8 mouse cellular contexts compared by ENCODE assay signal in the genomic region with DNA sequence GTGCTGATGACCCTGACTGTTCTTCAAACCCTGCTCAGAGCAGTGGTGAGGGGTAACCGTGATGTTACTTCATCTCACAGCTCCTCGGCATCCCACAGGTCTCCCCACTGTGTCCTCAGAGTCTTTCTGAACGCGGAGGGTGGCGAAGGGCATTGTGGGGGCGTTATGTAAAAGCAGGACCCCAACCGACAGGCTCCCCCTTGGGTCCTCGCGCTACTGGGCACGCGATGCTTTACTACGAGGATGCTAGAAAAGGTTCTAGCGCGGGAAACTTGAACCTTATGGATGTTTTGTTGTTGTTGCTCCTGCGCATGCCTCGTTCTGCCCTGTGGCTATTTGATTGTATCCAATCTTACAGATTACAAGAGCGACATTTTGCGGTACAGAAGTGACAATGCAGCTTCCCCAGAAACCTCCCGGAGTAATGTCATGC. TPM values are rescaled to one million over a fixed set of nuclear protein-coding genes. Genes with fewer than 3 reads are reported as not detected.
DNase-seq lines count a peak whose midpoint lies in the region; ATAC-seq and TF ChIP-seq lines count a peak whose summit lies in the region.

A gene (minus strand): TSS at position 183 of the 433 bp plus-strand sequence.

- H3K4me2 ChIP-seq in forebrain, embryonic 14.5 days (ENCODE audit: low read length) = peak within 1 kb of the TSS; percentile 97
- H3K4me2 ChIP-seq in heart, postnatal 0 days (ENCODE audit: low read depth, low read length) = peak within 1 kb of the TSS; percentile 97
- peak within 1 kb of the TSS; percentile 89 for H3K4me2 ChIP-seq in liver, embryonic 12.5 days

- H3K27me3 ChIP-seq in MEL (ENCODE audit: control insufficient read depth in 1 of 2, insufficient read depth in 2 of 2, low read length in 2 of 2) = no peaks in the 10 kb centered on the region
- H3K27me3 ChIP-seq in forebrain, embryonic 14.5 days (replicated peaks; ENCODE audit: control insufficient read depth, insufficient read depth, low read length) = no peaks in the 10 kb centered on the region
- no peaks in the 10 kb centered on the region for H3K27me3 ChIP-seq in heart, postnatal 0 days (ENCODE audit: control insufficient read depth, insufficient read depth, low read length)
- no peaks in the 10 kb centered on the region for H3K27me3 ChIP-seq in liver, embryonic 12.5 days (replicated peaks)

- WGBS in forebrain, embryonic 14.5 days = under 1% methylated on average over 19 of the region's 19 CpGs
- WGBS in heart, postnatal 0 days = under 1% methylated on average over 19 of the region's 19 CpGs
- under 1% methylated on average over 19 of the region's 19 CpGs for WGBS in liver, embryonic 12.5 days (ENCODE audit: insufficient replicate concordance)

- H3K36me3 ChIP-seq in MEL (ENCODE audit: control insufficient read depth in 1 of 2, insufficient read depth in 2 of 2, low read length in 2 of 2) = peaks cover 3 to 20% of the 10 kb centered on the region in 2 experiments; a peak in 2 of 4 replicates
- H3K36me3 ChIP-seq in forebrain, embryonic 14.5 days (ENCODE audit: control insufficient read depth, insufficient read depth, low read length) = peaks cover 44% of the 10 kb centered on the region
- H3K36me3 ChIP-seq in heart, postnatal 0 days (replicated peaks; ENCODE audit: control insufficient read depth, insufficient read depth, low read length) = peaks cover 31% of the 10 kb centered on the region
- H3K36me3 ChIP-seq in liver, embryonic 12.5 days = peaks cover 53% of the 10 kb centered on the region

- TF ChIP-seq CTCF in MEL (IDR thresholded peaks at IDR 0.05 in 2 of 3, conservative IDR thresholded peaks at IDR 0.05 in 1 of 3; ENCODE audit: control insufficient read depth in 1 of 3, insufficient read depth in 1 of 3, low read depth in 2 of 3, low read length in 3 of 3, poor library complexity in 1 of 3, severe bottlenecking in 1 of 3) = peak in 2 of 3 experiments; percentile 8 to 64; a peak in 2 of 6 replicates
- no peak; the same call in 1 of the 2 replicates for TF ChIP-seq CTCF in heart, postnatal 0 days (IDR thresholded peaks at IDR 0.05; ENCODE audit: low read depth)

- DNase-seq in MEL (ENCODE audit: low read depth, low spot score) = peak; percentile 82
- DNase-seq in c-Kit-positive CD71-positive TER-119-negative erythroid progenitor cells, embryonic 14.5 days (ENCODE audit: low read depth) = peak; percentile 70
- peak; percentile 91 for DNase-seq in forebrain, embryonic 14.5 days (ENCODE audit: low spot score)
- DNase-seq in heart, postnatal 0 days (ENCODE audit: low spot score) = peak; percentile 58
- DNase-seq in kidney, postnatal 25 days = peak; percentile 57 to 60
- DNase-seq in naive thymus-derived CD4-positive, alpha-beta T cell, adult 2 months (ENCODE audit: low read depth) = peak; percentile 71
- peak; percentile 39 to 43 for DNase-seq in thymus, postnatal 10 days (ENCODE audit: low spot score in 2 of 2)

- peaks cover 6% of the 10 kb centered on the region in 2 experiments for H3K4me1 ChIP-seq in MEL (ENCODE audit: control insufficient read depth in 1 of 2, insufficient read depth in 2 of 2, low read length in 2 of 2)
- H3K4me1 ChIP-seq in forebrain, embryonic 14.5 days (ENCODE audit: control insufficient read depth, insufficient read depth, low read length) = peaks cover 13% of the 10 kb centered on the region
- peaks cover 12% of the 10 kb centered on the region; the same call in 1 of the 2 replicates for H3K4me1 ChIP-seq in heart, postnatal 0 days (ENCODE audit: control insufficient read depth, insufficient read depth)
- peaks cover 47% of the 10 kb centered on the region for H3K4me1 ChIP-seq in liver, embryonic 12.5 days

- no peak; a peak in 1 of 4 replicates for TF ChIP-seq POLR2A in MEL (IDR thresholded peaks at IDR 0.05; ENCODE audit: control insufficient read depth in 1 of 2, insufficient read depth in 1 of 2, low read depth in 1 of 2, low read length in 2 of 2, poor library complexity in 1 of 2)

- TF ChIP-seq RAD21 in MEL (IDR thresholded peaks at IDR 0.05; ENCODE audit: low read depth, low read length) = peak; percentile 69

- H3K9ac ChIP-seq in MEL (ENCODE audit: control insufficient read depth, low read depth, low read length, poor library complexity, severe bottlenecking) = peak within 1 kb of the TSS; percentile 95
- peak within 1 kb of the TSS; percentile 93 for H3K9ac ChIP-seq in forebrain, embryonic 14.5 days (ENCODE audit: low read length)
- H3K9ac ChIP-seq in heart, postnatal 0 days (replicated peaks; ENCODE audit: low read depth, low read length) = peak within 1 kb of the TSS; percentile 88
- H3K9ac ChIP-seq in liver, embryonic 12.5 days = peak within 1 kb of the TSS; percentile 92

- no peaks in the 10 kb centered on the region for H3K9me3 ChIP-seq in MEL (replicated peaks; ENCODE audit: insufficient read depth, low read length)
- H3K9me3 ChIP-seq in forebrain, embryonic 14.5 days (replicated peaks; ENCODE audit: control insufficient read depth, low read length) = no peaks in the 10 kb centered on the region
- H3K9me3 ChIP-seq in heart, postnatal 0 days (replicated peaks; ENCODE audit: control insufficient read depth, low read length) = no peaks in the 10 kb centered on the region
- no peaks in the 10 kb centered on the region for H3K9me3 ChIP-seq in liver, embryonic 12.5 days (replicated peaks)

- H3K79me2 ChIP-seq in MEL (ENCODE audit: control insufficient read depth, insufficient read depth, low read length, poor library complexity) = peaks cover 37% of the 10 kb centered on the region

- TF ChIP-seq EP300 in MEL (IDR thresholded peaks at IDR 0.05; ENCODE audit: low read depth in 1 of 2, low read length in 2 of 2) = 0 out of 4 replicates have a peak, but pooled peaks of 1 of the 2 experiments have one; percentile 20
- TF ChIP-seq EP300 in heart, postnatal 0 days (IDR thresholded peaks at IDR 0.05; ENCODE audit: low read depth) = no peak

- ATAC-seq in forebrain, embryonic 14.5 days = no peak; the same call in none of the 2 replicates
- ATAC-seq in heart, postnatal 0 days (ENCODE audit: insufficient read depth, low read depth) = 0 out of 2 replicates have a peak, but pooled peaks have one; percentile 1
- ATAC-seq in liver, embryonic 12.5 days = no peak

- H3K4me3 ChIP-seq in MEL (ENCODE audit: control insufficient read depth in 1 of 2, insufficient read depth in 1 of 2, low read depth in 2 of 2, low read length in 2 of 2) = peak within 1 kb of the TSS; percentile 76 to 93
- H3K4me3 ChIP-seq in forebrain, embryonic 14.5 days (ENCODE audit: low read depth, low read length) = peak within 1 kb of the TSS; percentile 89
- H3K4me3 ChIP-seq in heart, postnatal 0 days (ENCODE audit: low read depth, low read length) = peak within 1 kb of the TSS; percentile 73
- peak within 1 kb of the TSS; percentile 82 for H3K4me3 ChIP-seq in liver, embryonic 12.5 days

- peak within 1 kb of the TSS; percentile 79 for H3K27ac ChIP-seq in MEL (ENCODE audit: control insufficient read depth, low read depth, low read length)
- peak within 1 kb of the TSS; percentile 90 for H3K27ac ChIP-seq in forebrain, embryonic 14.5 days (ENCODE audit: low read depth, low read length)
- peak within 1 kb of the TSS; percentile 94 for H3K27ac ChIP-seq in heart, postnatal 0 days (ENCODE audit: low read depth)
- H3K27ac ChIP-seq in liver, embryonic 12.5 days = peak within 1 kb of the TSS; percentile 96

TF ChIP-seq in MEL, 35 proteins besides CTCF, POLR2A, EP300 and RAD21:
- no peak for TF ChIP-seq MYC (IDR thresholded peaks at IDR 0.05; ENCODE audit: low read depth, low read length)
- TF ChIP-seq MXI1 (IDR thresholded peaks at IDR 0.05; ENCODE audit: low read depth, low read length) = peak; percentile 17; the same call in 1 of the 2 replicates
- no peak for TF ChIP-seq JUND (IDR thresholded peaks at IDR 0.05; ENCODE audit: low read depth, low read length)
- peak; percentile 47 for TF ChIP-seq ZC3H11A (IDR thresholded peaks at IDR 0.05; ENCODE audit: low read depth, low read length)
- no peak for TF ChIP-seq ZKSCAN1 (IDR thresholded peaks at IDR 0.05; ENCODE audit: low read depth, low read length)
- TF ChIP-seq HCFC1 (IDR thresholded peaks at IDR 0.05; ENCODE audit: low read depth, low read length) = no peak
- TF ChIP-seq RCOR1 (IDR thresholded peaks at IDR 0.05; ENCODE audit: low read depth, low read length) = 0 out of 2 replicates have a peak, but pooled peaks have one; percentile 31
- TF ChIP-seq GATA1 (IDR thresholded peaks at IDR 0.05; ENCODE audit: low read depth, low read length) = peak; percentile 38; the same call in 1 of the 2 replicates
- TF ChIP-seq SIN3A (IDR thresholded peaks at IDR 0.05; ENCODE audit: low read length) = peak; percentile 68
- 0 out of 2 replicates have a peak, but pooled peaks have one; percentile 20 for TF ChIP-seq ETS1 (IDR thresholded peaks at IDR 0.05; ENCODE audit: low read depth, low read length)
- peak; percentile 89 for TF ChIP-seq E2F4 (IDR thresholded peaks at IDR 0.05; ENCODE audit: borderline replicate concordance, low read depth, low read length)
- TF ChIP-seq CHD1 (IDR thresholded peaks at IDR 0.05; ENCODE audit: low read depth, low read length) = no peak
- peak; percentile 36; the same call in 1 of the 2 replicates for TF ChIP-seq MAX (IDR thresholded peaks at IDR 0.05; ENCODE audit: low read length)
- no peak for TF ChIP-seq ELF1 (IDR thresholded peaks at IDR 0.05; ENCODE audit: low read depth, low read length)
- TF ChIP-seq TBP (IDR thresholded peaks at IDR 0.05; ENCODE audit: low read depth, low read length) = peak; percentile 13; the same call in 1 of the 2 replicates
- TF ChIP-seq NRF1 (IDR thresholded peaks at IDR 0.05; ENCODE audit: insufficient read depth, low read depth, low read length, poor library complexity, severe bottlenecking) = peak; percentile 80
- TF ChIP-seq CHD2 (IDR thresholded peaks at IDR 0.05; ENCODE audit: low read length) = no peak
- peak; percentile 57 for TF ChIP-seq SMC3 (IDR thresholded peaks at IDR 0.05; ENCODE audit: low read depth, low read length)

RNA-seq across cellular contexts. Expression of the gene that starts here (rescaled TPM):
- 193 and 222 TPM in 2 replicates for total RNA-seq in MEL (2012; rRNA removed)
- polyA plus RNA-seq in MEL (2012; ENCODE audit: insufficient read depth in 1 of 2, insufficient read length in 2 of 2, low read depth in 1 of 2, low replicate concordance in 2 of 2, missing spikeins in 1 of 2) = 100 to 1,000 TPM in 1 of 2 experiments, not detected in 1; 607 TPM
- 313 and 353 TPM in 2 replicates for polyA plus RNA-seq in forebrain, embryonic 14.5 days (2014; fragmentation: Nextera tagmentation; extraction: Ambion mirVana)
- total RNA-seq in heart, postnatal 0 days (2014; rRNA removed; ENCODE audit: low replicate concordance) = 239 and 244 TPM in 2 replicates
- polyA plus RNA-seq in heart, postnatal 0 days (2015; fragmentation: Nextera tagmentation; extraction: Ambion mirVana) = 232 and 241 TPM in 2 replicates
- 187 and 192 TPM in 2 replicates for polyA plus RNA-seq in liver, embryonic 12.5 days (2016; fragmentation: Nextera tagmentation; extraction: Ambion mirVana)

Comparison
In these comparisons a context has a peak if more than half of its experiments do, and no peak if none do; other contexts are left out.
1. DNase-seq: peak in every context shown above with its lines; median percentile 91 in forebrain, embryonic 14.5 days; 82 in MEL; 71 in naive thymus-derived CD4-positive, alpha-beta T cell, adult 2 months; 70 in c-Kit-positive CD71-positive TER-119-negative erythroid progenitor cells, embryonic 14.5 days; 58 in kidney, postnatal 25 days; 58 in heart, postnatal 0 days; 41 in thymus, postnatal 10 days.